Mouse (Mus musculus): Measurements from ENCODE around the gene Olfr894.
"Not testable (repeated sequence)": the region's sequence is repeated elsewhere in the genome, so short reads cannot be mapped to it uniquely, and the experiment has no call there.

Olfr894 gene

DNA sequence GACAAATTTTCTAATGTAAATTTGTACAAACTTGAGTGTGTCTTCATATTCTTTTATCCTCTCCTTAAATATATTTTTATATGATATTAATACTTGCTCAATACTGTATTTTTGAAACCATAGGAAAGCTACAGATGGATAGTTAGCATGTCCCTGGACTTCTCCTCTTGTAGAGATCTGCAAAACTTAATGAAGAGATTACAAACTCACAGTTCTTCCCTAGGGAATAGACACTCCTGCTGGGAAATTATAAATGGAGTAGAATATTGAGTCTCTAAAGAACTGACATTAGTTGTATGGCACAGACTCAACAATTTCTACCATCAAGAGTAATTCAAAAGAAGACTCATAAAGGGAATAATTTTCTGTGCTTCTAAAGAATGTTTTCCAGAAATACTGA lies at the start of gene Olfr894:
Gene Olfr894, plus strand, starts transcription at position 301 of the 400 bp plus-strand sequence.
- DNase-seq (ENCODE audit: extremely low read depth, insufficient read length, low spot score): no peak

DNA sequence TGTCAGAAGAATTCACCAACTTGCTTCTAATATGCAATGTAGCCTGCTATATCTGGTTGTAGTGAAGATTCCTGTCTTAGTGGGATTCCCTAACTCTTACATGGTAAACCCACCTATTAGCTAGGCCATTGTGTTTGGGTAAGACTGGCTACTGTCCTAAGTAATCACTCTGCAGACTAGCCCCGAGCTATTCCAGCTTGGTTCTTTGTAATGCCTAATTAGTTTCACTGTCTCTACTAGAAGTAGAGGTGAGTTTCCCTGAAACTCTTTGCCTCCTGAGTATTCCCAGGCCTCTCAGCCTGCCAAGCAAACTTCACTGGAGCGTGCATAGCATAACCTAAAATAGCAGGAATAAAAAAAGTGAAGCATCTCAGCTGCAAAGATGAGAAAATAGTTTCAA lies 49.5 kb upstream of the Olfr894 start:
- not testable (repeated sequence) for DNase-seq (ENCODE audit: extremely low read depth, insufficient read length, low spot score)

DNA sequence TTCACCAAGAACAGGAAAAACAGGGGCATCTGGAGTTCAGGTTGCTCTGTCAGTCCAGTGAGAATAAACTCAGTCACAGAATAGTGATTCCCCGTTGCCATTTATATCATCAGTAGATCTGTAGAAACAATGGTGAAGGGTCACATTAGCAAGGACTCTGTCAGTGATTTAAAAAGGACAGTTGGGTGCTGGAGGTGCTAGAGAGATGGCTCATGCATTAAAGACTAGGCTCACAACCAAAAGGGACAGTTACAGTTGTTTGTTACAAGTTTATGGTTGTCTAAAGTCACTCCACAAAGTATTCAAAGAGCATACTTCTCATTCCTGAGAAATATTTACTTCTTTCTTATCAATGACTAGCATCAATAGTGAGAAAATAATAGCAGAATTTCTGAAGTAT lies 37.1 kb upstream of the Olfr894 start, which contains the start of gene Olfr891:
Gene Olfr891, minus strand, starts transcription at position 101 of the 400 bp plus-strand sequence.
- DNase-seq (ENCODE audit: extremely low read depth, insufficient read length, low spot score): no peak

DNA sequence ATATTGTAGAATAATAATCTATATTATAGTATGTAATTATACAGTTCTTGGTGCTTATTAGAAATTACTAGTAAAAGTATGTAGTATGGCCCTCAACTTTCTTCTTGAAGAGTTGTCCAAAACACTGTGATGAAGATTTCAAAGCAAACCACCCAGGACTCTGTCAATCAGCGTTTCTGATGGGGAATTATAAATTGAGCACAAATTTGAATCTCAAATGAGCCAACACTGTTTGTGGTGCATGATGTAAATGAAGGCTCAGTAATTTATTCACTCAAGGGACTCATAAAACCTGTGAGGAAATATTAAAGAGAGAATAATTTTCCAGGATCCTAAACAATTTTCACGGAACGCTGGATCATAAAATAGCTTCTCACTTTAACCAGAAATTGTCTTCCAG lies 9.8 kb upstream of the Olfr894 start, which contains the start of gene Olfr893:
Gene Olfr893, plus strand, starts transcription at position 301 of the 400 bp plus-strand sequence.
- DNase-seq (ENCODE audit: extremely low read depth, insufficient read length, low spot score): no peak

DNA sequence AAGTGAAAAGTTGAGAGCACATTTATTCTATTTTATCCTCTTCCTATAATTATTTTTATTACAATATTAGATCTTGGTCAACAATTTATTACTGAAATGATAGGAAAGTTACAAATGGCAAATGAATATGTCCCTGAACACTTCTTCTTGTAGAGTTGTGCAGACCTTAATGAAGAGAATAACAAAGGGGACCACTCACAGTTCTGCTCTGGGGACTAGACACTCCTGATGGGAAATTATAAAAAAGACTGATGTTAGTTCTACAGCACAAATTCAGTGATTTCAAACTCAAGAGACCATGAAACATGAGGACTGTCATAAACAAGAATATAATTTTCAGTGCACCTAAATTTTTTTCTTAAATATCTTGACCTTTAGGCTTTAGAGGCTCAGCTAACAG lies 34.6 kb downstream of the Olfr894 start, which contains the start of gene Olfr143:
Gene Olfr143, plus strand, starts transcription at position 301 of the 400 bp plus-strand sequence.
- no peak for DNase-seq (ENCODE audit: extremely low read depth, insufficient read length, low spot score)

DNA sequence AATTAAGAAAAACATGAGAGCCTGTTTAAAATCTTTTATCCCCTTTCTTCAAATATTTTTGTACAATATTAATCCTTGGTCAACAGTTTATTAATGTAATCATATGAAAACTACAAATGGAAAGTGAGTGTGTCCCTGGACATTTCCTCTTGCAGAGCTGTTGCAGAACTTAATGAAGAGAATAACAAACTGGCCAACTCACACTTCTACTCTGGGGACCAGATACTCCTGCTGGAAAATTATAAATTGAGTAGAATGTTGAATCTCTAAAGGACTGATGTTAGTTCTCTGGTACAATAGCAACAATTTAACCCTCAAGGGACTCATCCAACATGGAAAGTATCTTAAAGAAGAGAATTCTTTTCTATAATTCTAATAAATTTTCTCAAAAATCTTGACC lies 49.7 kb downstream of the Olfr894 start, which contains the start of gene Olfr895:
Gene Olfr895, plus strand, starts transcription at position 301 of the 400 bp plus-strand sequence.
- DNase-seq (ENCODE audit: extremely low read depth, insufficient read length, low spot score): no peak
